Mouse (Mus musculus) stomach, postnatal 0 days (tissue): Measurements from ENCODE around the gene 5330417C22Rik. TPM values are rescaled to one million over a fixed set of nuclear protein-coding genes. Genes with fewer than 3 reads are reported as not detected.

Source experiments
- ATAC-seq: fragments of 200-750 bp; cut with Nextera tagmentation; 2 replicates; pipeline ENCODE4 v1.8.0; 2017; ENCODE audit not compliant: low FRiP score, low TSS enrichment
- DNase-seq: peaks from one replicate; pipeline ENCODE4 v3.0.0-alpha.2; 2016; ENCODE audit warnings: low spot score
- H3K27ac ChIP-seq: fragments of 300-500 bp; sonication (generic); replicated peaks from 2 replicates; pipeline ENCODE4 v1.5.1; 2014; ENCODE audit warnings: mild to moderate bottlenecking, control low read depth
- H3K27me3 ChIP-seq: fragments of 300-500 bp; sonication (generic); 2 replicates; pipeline ENCODE4 v1.6.1; 2014; ENCODE audit warnings: low read length; ENCODE audit not compliant: control insufficient read depth, insufficient read depth
- H3K36me3 ChIP-seq: fragments of 300-500 bp; sonication (generic); 2 replicates; pipeline ENCODE4 v1.6.1; 2014; ENCODE audit warnings: low read length, mixed read lengths; ENCODE audit not compliant: control insufficient read depth, insufficient read depth
- H3K4me1 ChIP-seq: fragments of 300-500 bp; sonication (generic); replicated peaks from 2 replicates; pipeline ENCODE4 v1.6.1; 2014; ENCODE audit warnings: antibody characterized with exemption; ENCODE audit not compliant: control insufficient read depth, insufficient read depth
- H3K4me2 ChIP-seq: fragments of 300-500 bp; sonication (generic); replicated peaks from 2 replicates; pipeline ENCODE4 v1.6.1; 2014; ENCODE audit warnings: low read depth, mild to moderate bottlenecking, control low read depth, moderate library complexity
- H3K4me3 ChIP-seq: fragments of 300-500 bp; sonication (generic); 2 replicates; pipeline ENCODE4 v1.5.1; 2014; ENCODE audit warnings: low read depth, low read length, control low read depth
- H3K9ac ChIP-seq: fragments of 300-500 bp; sonication (generic); 2 replicates; pipeline ENCODE4 v1.6.1; 2014; ENCODE audit warnings: mild to moderate bottlenecking, low read length, control low read depth, mixed read lengths
- H3K9me3 ChIP-seq: fragments of 300-500 bp; sonication (generic); 2 replicates; pipeline ENCODE4 v1.6.1; 2016; ENCODE audit warnings: low read length; ENCODE audit not compliant: control insufficient read depth
- CTCF ChIP-seq: IDR thresholded peaks from 2 replicates; pipeline ENCODE4 v1.5.1; 2016; ENCODE audit warnings: antibody characterized with exemption, low read depth, mild to moderate bottlenecking, moderate library complexity
- EP300 ChIP-seq: optimal IDR thresholded peaks from 2 replicates; pipeline ENCODE3; 2016; ENCODE audit warnings: antibody characterized with exemption
- WGBS: fragments of 180-500 bp; shearing (Covaris S2); extraction: QIAGEN DNeasy Blood & Tissue Kit; methylation state at CpG from one replicate; pipeline ENCODE4 v1.1.7; 2014; 5-methylcytosine and 5-hydroxymethylcytosine counted together
- polyA plus RNA-seq: library from polyadenylated mRNA; unstranded; fragments of >200 nt; fragmentation: Nextera tagmentation; extraction: Ambion mirVana; gene quantifications from 2 replicates; pipeline ENCODE4 v1.2.1, GENCODE M21; 2015

The 5330417C22Rik gene
- polyA plus RNA-seq, 1 experiment from 2014 or later: 30.8 TPM

- Histone ChIP-seq H3K27me3 (no peaks in the 10 kb centered on the region), H3K4me1 (0 out of 2 replicates have a peak, but pooled peaks cover 3% of the 10 kb centered on the region), H3K4me3 (peak overlapping the region; percentile 85), H3K4me2 (peak overlapping the region; percentile 82), H3K9ac (peak overlapping the region; percentile 81), H3K27ac (peak overlapping the region; percentile 87), H3K9me3 (no peaks in the 10 kb centered on the region), H3K36me3 (0 out of 2 replicates have a peak, but pooled peaks cover 3% of the 10 kb centered on the region)
- TF ChIP-seq EP300 (no peak), CTCF (no peak)
- no peak for DNase-seq
- peak; percentile 2; the same call in 1 of the 2 replicates for ATAC-seq
- 13% methylated on average over 6 of the region's 6 CpGs for WGBS
These were observed 91.0 kb downstream of the 5330417C22Rik start for GRCm38 (mm10) chr3:108445366-108445705.

- H3K27ac ChIP-seq: peak within 1 kb of the TSS; percentile 87
- 0 out of 2 replicates have a peak, but pooled peaks cover 3% of the 10 kb centered on the region for H3K4me1 ChIP-seq
- 0 out of 2 replicates have a peak, but pooled peaks cover 3% of the 10 kb centered on the region for H3K36me3 ChIP-seq
- no peaks in the 10 kb centered on the region for H3K9me3 ChIP-seq
- TF ChIP-seq CTCF: peak; percentile 58
- TF ChIP-seq EP300: no peak
- H3K9ac ChIP-seq: peak within 1 kb of the TSS; percentile 81
- ATAC-seq: peak; percentile 97
- peak within 1 kb of the TSS; percentile 82 for H3K4me2 ChIP-seq
- H3K4me3 ChIP-seq: peak within 1 kb of the TSS; percentile 85
- DNase-seq: peak; percentile 96
- H3K27me3 ChIP-seq: no peaks in the 10 kb centered on the region
- WGBS: under 1% methylated on average over 41 of the region's 41 CpGs
These were observed 91.5 kb downstream of the 5330417C22Rik start, which contains the start of gene Sars for GRCm38 (mm10) chr3:108444698-108445365. Gene Sars, minus strand, starts transcription at chr3:108445209.

- H3K36me3 ChIP-seq: 0 out of 2 replicates have a peak, but pooled peaks cover 3% of the 10 kb centered on the region
- peak overlapping the region; percentile 82 for H3K4me2 ChIP-seq
- H3K4me3 ChIP-seq: peak overlapping the region; percentile 85
- peak overlapping the region; percentile 81 for H3K9ac ChIP-seq
- no peaks in the 10 kb centered on the region for H3K27me3 ChIP-seq
- ATAC-seq (peak; percentile 70; the same call in 1 of the 2 replicates), DNase-seq (peak; percentile 73)
- H3K27ac ChIP-seq: peak overlapping the region; percentile 87
- TF ChIP-seq CTCF (no peak), EP300 (no peak)
- H3K4me1 ChIP-seq: 0 out of 2 replicates have a peak, but pooled peaks cover 3% of the 10 kb centered on the region
- no peaks in the 10 kb centered on the region for H3K9me3 ChIP-seq
- 12% methylated on average over 8 of the region's 8 CpGs for WGBS
These were observed 92.3 kb downstream of the 5330417C22Rik start for GRCm38 (mm10) chr3:108444029-108444428.

- ATAC-seq (no peak), DNase-seq (no peak)
- Histone ChIP-seq H3K27me3 (no peaks in the 10 kb centered on the region), H3K27ac (no peak overlapping the region), H3K4me2 (no peak overlapping the region), H3K9me3 (no peaks in the 10 kb centered on the region), H3K9ac (no peak overlapping the region), H3K4me1 (no peaks in the 10 kb centered on the region), H3K4me3 (no peak overlapping the region), H3K36me3 (peaks cover 19% of the 10 kb centered on the region)
- TF ChIP-seq EP300: no peak
- peak; percentile 37 for TF ChIP-seq CTCF
- whole genome bisulfite sequencing: 85% methylated on average over 7 of the region's 7 CpGs
These were observed 100.0 kb downstream of the 5330417C22Rik start for GRCm38 (mm10) chr3:108436380-108436714.

GRCm38 (mm10) chr3:108435701-108436379 is 100.5 kb downstream of the 5330417C22Rik start:
- H3K36me3 ChIP-seq: peaks cover 21% of the 10 kb centered on the region
- H3K9ac ChIP-seq: no peak overlapping the region
- no peak overlapping the region for H3K27ac ChIP-seq
- TF ChIP-seq CTCF (no peak), EP300 (no peak)
- no peaks in the 10 kb centered on the region for H3K4me1 ChIP-seq
- no peak for ATAC-seq
- DNase-seq: no peak
- no peaks in the 10 kb centered on the region for H3K27me3 ChIP-seq
- WGBS: 84% methylated on average over 17 of the region's 17 CpGs
- H3K4me3 ChIP-seq: no peak overlapping the region
- no peak overlapping the region for H3K4me2 ChIP-seq
- H3K9me3 ChIP-seq: no peaks in the 10 kb centered on the region
